Mouse (Mus musculus) ES-Bruce4 (cell line): ENCODE measurements around the gene Ugt1a6b. TPM values are rescaled to one million over a fixed set of nuclear protein-coding genes. Genes with fewer than 3 reads are reported as not detected.

ENCODE experiments used
- H3K27ac ChIP-seq: 2 replicates; pipeline ENCODE4 v1.5.1; 2012; ENCODE audit warnings: low read length, inconsistent platforms; ENCODE audit not compliant: insufficient read depth
- H3K27me3 ChIP-seq: 2 replicates; pipeline ENCODE4 v1.6.1; 2012; ENCODE audit warnings: mild to moderate bottlenecking, low read length, inconsistent platforms; ENCODE audit not compliant: control insufficient read depth, poor library complexity, insufficient read depth, severe bottlenecking
- H3K36me3 ChIP-seq: 2 replicates; pipeline ENCODE4 v1.6.1; 2012; ENCODE audit warnings: inconsistent platforms, mild to moderate bottlenecking, low read length, moderate library complexity; ENCODE audit not compliant: control insufficient read depth, poor library complexity, insufficient read depth, severe bottlenecking
- H3K4me1 ChIP-seq: one replicate; pipeline ENCODE4 v1.8.1; 2011; ENCODE audit warnings: low read length; ENCODE audit not compliant: control insufficient read depth, insufficient read depth
- H3K4me3 ChIP-seq: 2 replicates; pipeline ENCODE4 v1.5.1; 2011; ENCODE audit warnings: low read depth, mild to moderate bottlenecking, low read length
- H3K9ac ChIP-seq: 2 replicates; pipeline ENCODE4 v1.6.1; 2012; ENCODE audit warnings: low read depth, mild to moderate bottlenecking, inconsistent platforms; ENCODE audit not compliant: poor library complexity, severe bottlenecking
- H3K9me3 ChIP-seq: replicated peaks from 2 replicates; pipeline ENCODE4 v1.6.1; 2012; ENCODE audit warnings: mild to moderate bottlenecking, low read length, inconsistent platforms; ENCODE audit not compliant: control insufficient read depth, poor library complexity, insufficient read depth, severe bottlenecking
- CTCF ChIP-seq: IDR thresholded peaks from one replicate; pipeline ENCODE4 v1.8.1; 2011; ENCODE audit warnings: low read depth, low read length
- EP300 ChIP-seq: IDR thresholded peaks from 2 replicates; pipeline ENCODE4 v1.6.1; 2011; ENCODE audit warnings: low read depth, low read length; ENCODE audit not compliant: insufficient read depth
- POLR2A ChIP-seq: IDR thresholded peaks from one replicate; pipeline ENCODE4 v1.8.1; 2011; ENCODE audit warnings: low read length; ENCODE audit not compliant: insufficient read depth
- polyA plus RNA-seq: library from polyadenylated mRNA; stranded (reverse); fragments of >200 nt; gene quantifications from 2 replicates; pipeline ENCODE4 v1.2.4, GENCODE M21; 2011; ENCODE audit warnings: low read depth; ENCODE audit not compliant: missing spikeins, insufficient read depth, insufficient read length

The Ugt1a6b gene
- polyA plus RNA-seq, 1 experiment, result not detected

- Histone ChIP-seq H3K4me3 (no peak overlapping the region), H3K27ac (no peak overlapping the region), H3K4me1 (no peaks in the 10 kb centered on the region), H3K36me3 (no peaks in the 10 kb centered on the region), H3K9me3 (no peaks in the 10 kb centered on the region; the same call in 1 of the 2 replicates), H3K9ac (no peak overlapping the region), H3K27me3 (no peaks in the 10 kb centered on the region)
- TF ChIP-seq CTCF, result no peak
- no peak for TF ChIP-seq EP300
- TF ChIP-seq POLR2A, result no peak
Measured at GRCm38 (mm10) chr1:88225741-88226140, 122.7 kb downstream of the Ugt1a6b start.

DNA sequence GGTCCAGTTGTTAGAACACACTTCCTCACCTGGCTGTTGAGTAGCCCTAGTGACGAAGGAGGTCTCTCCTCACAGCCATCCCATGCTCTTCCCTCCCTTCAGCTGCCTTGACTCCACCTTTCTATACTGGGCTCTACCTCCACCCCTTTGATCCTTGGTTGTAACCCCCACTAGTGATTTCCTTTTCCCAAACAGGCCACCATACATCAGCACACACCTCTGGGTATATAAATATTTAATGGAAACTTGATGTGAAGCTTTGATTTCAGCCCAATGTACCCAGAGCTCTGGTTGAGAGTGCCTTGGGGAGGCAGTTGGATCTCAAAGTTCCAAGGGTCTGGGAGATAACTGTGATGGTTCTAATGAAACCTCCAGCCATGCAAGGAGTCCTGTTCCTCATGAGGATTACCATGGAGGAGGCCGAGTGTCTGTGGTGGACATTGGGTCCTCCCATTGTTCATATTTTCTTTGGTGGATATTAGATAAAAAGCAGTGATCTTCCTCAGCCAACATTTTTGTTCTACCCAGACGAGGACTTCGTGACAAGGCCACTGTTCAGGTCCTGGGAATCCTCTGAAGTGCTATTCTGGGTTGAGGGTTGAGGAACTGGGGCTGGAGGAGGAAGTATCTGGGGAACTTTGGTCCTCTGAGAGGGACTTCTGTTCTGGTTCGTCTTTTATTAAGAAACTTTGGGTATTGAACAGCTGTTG is 123.8 kb downstream of the Ugt1a6b start, which contains the start of gene Mroh2a:
Gene Mroh2a (plus strand): TSS at position 317 of the 710 bp plus-strand sequence.
- H3K9ac ChIP-seq, result no peak within 1 kb of the TSS

GRCm38 (mm10) chr1:88227482-88227881 is 124.4 kb downstream of the Ugt1a6b start:
- H3K4me1 ChIP-seq, result no peaks in the 10 kb centered on the region
- H3K27ac ChIP-seq, result no peak overlapping the region
- no peak overlapping the region for H3K4me3 ChIP-seq
- no peak overlapping the region for H3K9ac ChIP-seq
- H3K27me3 ChIP-seq, result no peaks in the 10 kb centered on the region
- TF ChIP-seq CTCF, result no peak
- TF ChIP-seq POLR2A, result no peak
- TF ChIP-seq EP300, result no peak
- no peaks in the 10 kb centered on the region for H3K9me3 ChIP-seq
- no peaks in the 10 kb centered on the region for H3K36me3 ChIP-seq

More for the DNA sequence above, 123.8 kb downstream of the Ugt1a6b start, which contains the start of gene Mroh2a:
- Histone ChIP-seq H3K36me3 (no peaks in the 10 kb centered on the region), H3K4me1 (no peaks in the 10 kb centered on the region), H3K4me3 (no peak within 1 kb of the TSS), H3K27ac (no peak within 1 kb of the TSS), H3K9me3 (no peaks in the 10 kb centered on the region; the same call in 1 of the 2 replicates), H3K27me3 (no peaks in the 10 kb centered on the region)
- TF ChIP-seq CTCF (no peak), EP300 (no peak), POLR2A (no peak)

- no peak overlapping the region for H3K27ac ChIP-seq
- H3K4me3 ChIP-seq, result no peak overlapping the region
- H3K27me3 ChIP-seq, result no peaks in the 10 kb centered on the region
- H3K9ac ChIP-seq, result no peak overlapping the region
- TF ChIP-seq EP300 (no peak), POLR2A (no peak), CTCF (no peak)
- no peaks in the 10 kb centered on the region for H3K4me1 ChIP-seq
- no peaks in the 10 kb centered on the region for H3K9me3 ChIP-seq
- H3K36me3 ChIP-seq, result no peaks in the 10 kb centered on the region
Measured at GRCm38 (mm10) chr1:88228121-88228520, 125.1 kb downstream of the Ugt1a6b start.

DNA sequence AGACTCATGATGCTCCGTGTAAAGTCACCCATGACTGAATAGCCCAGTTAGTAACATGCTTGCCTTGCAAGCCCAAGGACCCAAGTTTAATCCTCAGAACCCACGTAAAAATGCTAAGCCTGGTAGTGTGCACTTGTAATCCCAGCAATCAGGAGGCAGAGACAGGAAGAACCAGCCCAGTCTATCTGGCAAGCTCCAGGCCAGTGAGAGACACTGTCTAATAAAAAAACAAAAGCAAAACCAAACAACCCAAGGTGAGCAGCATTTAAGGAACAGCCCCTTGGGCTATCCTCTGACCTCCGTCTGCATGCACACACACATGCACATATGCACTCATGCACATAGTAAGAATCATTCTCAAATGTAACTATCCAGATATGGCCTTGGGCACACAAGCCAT is 126.5 kb downstream of the Ugt1a6b start:
- no peak overlapping the region for H3K9ac ChIP-seq
- no peaks in the 10 kb centered on the region for H3K27me3 ChIP-seq
- H3K27ac ChIP-seq, result no peak overlapping the region
- no peak overlapping the region for H3K4me3 ChIP-seq
- H3K4me1 ChIP-seq, result no peaks in the 10 kb centered on the region
- TF ChIP-seq EP300, result no peak
- no peak for TF ChIP-seq CTCF
- no peak for TF ChIP-seq POLR2A
- no peaks in the 10 kb centered on the region for H3K36me3 ChIP-seq
- H3K9me3 ChIP-seq, result no peaks in the 10 kb centered on the region

DNA sequence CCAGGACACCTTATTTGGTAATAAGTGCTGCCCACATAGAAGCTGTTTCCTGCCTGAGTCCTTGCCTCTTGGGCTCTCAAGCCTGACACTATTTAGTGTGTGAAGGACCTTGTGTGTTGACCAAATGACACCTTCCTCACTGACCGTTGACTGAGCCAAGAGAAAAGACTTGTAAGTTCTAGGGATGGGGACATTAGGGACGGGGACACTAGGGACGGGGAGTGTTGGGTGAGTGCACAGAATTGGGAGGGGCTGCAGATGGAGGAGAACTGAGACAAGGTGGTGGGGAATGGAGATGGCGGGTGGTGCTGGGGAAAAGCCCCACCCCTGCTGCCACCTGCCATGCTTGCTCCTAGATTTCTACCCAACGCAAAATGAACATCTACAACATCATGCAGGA is 126.9 kb downstream of the Ugt1a6b start:
- Histone ChIP-seq H3K9ac (no peak overlapping the region), H3K9me3 (no peaks in the 10 kb centered on the region), H3K27ac (no peak overlapping the region), H3K27me3 (no peaks in the 10 kb centered on the region), H3K4me1 (no peaks in the 10 kb centered on the region), H3K4me3 (no peak overlapping the region), H3K36me3 (no peaks in the 10 kb centered on the region)
- TF ChIP-seq POLR2A, result no peak
- TF ChIP-seq EP300, result no peak
- no peak for TF ChIP-seq CTCF
